In the genomic region with DNA sequence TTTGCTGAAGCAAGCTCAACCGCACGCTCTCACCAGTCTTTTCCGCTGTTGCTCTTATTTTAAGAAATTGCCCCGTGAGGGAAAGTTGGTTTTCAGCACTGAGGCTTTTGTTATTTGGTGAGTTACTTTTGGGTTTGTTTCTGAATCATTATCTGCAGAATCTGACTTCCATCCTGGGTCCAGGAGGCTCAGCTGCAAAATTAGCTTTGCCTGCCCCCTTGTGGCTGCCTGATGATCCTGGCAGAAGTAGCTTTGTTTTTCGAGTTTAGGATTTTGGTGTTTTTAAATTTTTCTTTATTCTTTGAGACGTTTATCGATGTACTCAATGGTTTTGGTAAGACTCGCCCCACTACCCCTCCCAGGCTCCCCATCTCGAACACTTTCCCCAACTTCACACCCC, we compare ENCODE assay signal across 8 mouse cellular contexts. TPM values are rescaled to one million over a fixed set of nuclear protein-coding genes. Genes with fewer than 3 reads are reported as not detected.
DNase-seq lines count a peak whose midpoint lies in the region; ATAC-seq and TF ChIP-seq lines count a peak whose summit lies in the region.

No protein-coding gene starts in this region.

- no peak overlapping the region for H3K27ac ChIP-seq in hindbrain, embryonic 10.5 days
- no peak overlapping the region for H3K27ac ChIP-seq in hindbrain, embryonic 12.5 days
- no peak overlapping the region for H3K27ac ChIP-seq in ES-E14 (ENCODE audit: insufficient read depth, low read depth, low read length, poor library complexity, severe bottlenecking)

- H3K4me1 ChIP-seq in hindbrain, embryonic 10.5 days (replicated peaks) = no peaks in the 10 kb centered on the region
- H3K4me1 ChIP-seq in hindbrain, embryonic 12.5 days = no peaks in the 10 kb centered on the region
- H3K4me1 ChIP-seq in ES-E14 (ENCODE audit: control insufficient read depth in 2 of 2, insufficient read depth in 2 of 2, low read length in 2 of 2, poor library complexity in 1 of 2) = no peaks in the 10 kb centered on the region

- intact Hi-C loops in left cerebral cortex, postnatal 25 days (cut with DNase I) = loop anchor here (2.0 kb wide), 2 partner anchors 948 to 1020 kb away; no protein-coding TSS in a partner anchor

- no peak overlapping the region for H3K9ac ChIP-seq in hindbrain, embryonic 12.5 days
- no peak overlapping the region for H3K9ac ChIP-seq in ES-E14 (ENCODE audit: insufficient read depth, low read depth, low read length, poor library complexity, severe bottlenecking)

- no peak overlapping the region for H3K4me2 ChIP-seq in hindbrain, embryonic 12.5 days (replicated peaks)

- 64% methylated on average over 9 of the region's 9 CpGs for WGBS in hindbrain, embryonic 10.5 days
- 60% methylated on average over 9 of the region's 9 CpGs for WGBS in hindbrain, embryonic 12.5 days

- H3K9me3 ChIP-seq in hindbrain, embryonic 10.5 days = no peaks in the 10 kb centered on the region
- no peaks in the 10 kb centered on the region for H3K9me3 ChIP-seq in hindbrain, embryonic 12.5 days (replicated peaks)
- no peaks in the 10 kb centered on the region for H3K9me3 ChIP-seq in ES-E14 (ENCODE audit: control insufficient read depth, insufficient read depth, low read depth, low read length)

- peak; percentile 47 for DNase-seq in hindbrain, embryonic 10.5 days (ENCODE audit: low spot score)
- DNase-seq in ES-E14 (ENCODE audit: low read depth, low spot score) = peak; percentile 20
- peak; percentile 23 for DNase-seq in cerebellum, adult 11-12 months
- peak; percentile 48 for DNase-seq in forelimb bud, embryonic 11.5 days (ENCODE audit: low read depth, low spot score)
- peak; percentile 61 to 71 for DNase-seq in left cerebral cortex, postnatal 25 days (ENCODE audit: low spot score in 2 of 2)
- DNase-seq in retina, postnatal 1 day = peak; percentile 59
- no peak for DNase-seq in T-cell, adult 2 months (ENCODE audit: low spot score)

- in situ Hi-C loops in ES-E14 (cut with MboI; ENCODE audit: low sequenced_read_pairs in 2 of 2, unreplicated experiment in 2 of 2) = loop anchor here in 1 of 2 experiments (25.0 kb wide), 1 partner anchor 1024 kb away; no protein-coding TSS in a partner anchor

- H3K36me3 ChIP-seq in hindbrain, embryonic 10.5 days = no peaks in the 10 kb centered on the region
- no peaks in the 10 kb centered on the region for H3K36me3 ChIP-seq in hindbrain, embryonic 12.5 days
- no peaks in the 10 kb centered on the region for H3K36me3 ChIP-seq in ES-E14 (ENCODE audit: control insufficient read depth, insufficient read depth, low read length, poor library complexity, severe bottlenecking)

- ATAC-seq in hindbrain, embryonic 12.5 days (ENCODE audit: low FRiP score) = no peak

- H3K4me3 ChIP-seq in hindbrain, embryonic 10.5 days = no peak overlapping the region
- no peak overlapping the region for H3K4me3 ChIP-seq in hindbrain, embryonic 12.5 days
- H3K4me3 ChIP-seq in ES-E14 (ENCODE audit: insufficient read depth in 1 of 2, low read depth in 1 of 2, low read length in 2 of 2, poor library complexity in 1 of 2, severe bottlenecking in 1 of 2) = peak overlapping the region in 1 of 2 experiments; percentile 62; a peak in 1 of 4 replicates

- no peaks in the 10 kb centered on the region for H3K27me3 ChIP-seq in hindbrain, embryonic 10.5 days (ENCODE audit: insufficient read depth, poor library complexity, severe bottlenecking)
- H3K27me3 ChIP-seq in hindbrain, embryonic 12.5 days = no peaks in the 10 kb centered on the region

TF ChIP-seq in ES-E14, 5 proteins besides CTCF, POLR2A, EP300 and RAD21:
- TF ChIP-seq ZC3H11A (IDR thresholded peaks at IDR 0.05; ENCODE audit: borderline replicate concordance, low read depth, low read length) (peak; percentile 86; the same call in 1 of the 2 replicates), ZNF384 (IDR thresholded peaks at IDR 0.05; ENCODE audit: low read depth, low read length) (no peak)

RNA-seq across cellular contexts. Expression of gene Oxgr1, which starts 18.9 kb away (rescaled TPM):
- not detected in 2 replicates for polyA plus RNA-seq in hindbrain, embryonic 10.5 days (2016; fragmentation: Nextera tagmentation; extraction: Ambion mirVana)
- polyA plus RNA-seq in hindbrain, embryonic 12.5 days (2016; fragmentation: Nextera tagmentation; extraction: Ambion mirVana) = not detected in 2 replicates
- not detected in 2 replicates for total RNA-seq in ES-E14 (2012; rRNA removed)
- total RNA-seq in left cerebral cortex, postnatal 25 days (2021) = under 1 TPM in 1 of 2 experiments, not detected in 1; 0.16 TPM
